Mouse (Mus musculus) erythroblast, embryonic 14.5 days (primary cell): ENCODE results near the gene Nup210l. TPM values are rescaled to one million over a fixed set of nuclear protein-coding genes. Genes with fewer than 3 reads are reported as not detected.
"Not testable (repeated sequence)": the region's sequence is repeated elsewhere in the genome, so short reads cannot be mapped to it uniquely, and the experiment has no call there.

Experiments
- H3K27me3 ChIP-seq: 2 replicates; pipeline ENCODE4 v1.6.1; 2012; ENCODE audit warnings: inconsistent platforms; ENCODE audit not compliant: control insufficient read depth
- H3K36me3 ChIP-seq: 2 replicates; pipeline ENCODE4 v1.6.1; 2012; ENCODE audit warnings: mild to moderate bottlenecking, inconsistent platforms; ENCODE audit not compliant: control insufficient read depth
- H3K4me1 ChIP-seq: 2 replicates; pipeline ENCODE4 v1.6.1; 2012; ENCODE audit warnings: inconsistent platforms; ENCODE audit not compliant: control insufficient read depth
- H3K4me3 ChIP-seq: replicated peaks from 2 replicates; pipeline ENCODE3; 2012; ENCODE audit warnings: moderate library complexity, mild to moderate bottlenecking, inconsistent platforms
- H3K9me3 ChIP-seq: 2 replicates; pipeline ENCODE4 v1.6.1; 2012; ENCODE audit warnings: low read length, inconsistent platforms, mixed read lengths; ENCODE audit not compliant: control insufficient read depth
- GATA1 ChIP-seq: IDR thresholded peaks from 2 replicates; pipeline ENCODE4 v1.6.1; 2012; ENCODE audit warnings: low read length, inconsistent platforms, mixed read lengths
- TAL1 ChIP-seq: IDR thresholded peaks from 3 replicates; pipeline ENCODE4 v1.6.1; 2012; ENCODE audit warnings: low read length, inconsistent platforms, mixed read lengths
- polyA plus RNA-seq: library from polyadenylated mRNA; stranded (reverse); fragments of >175 nt; gene quantifications from 2 replicates; pipeline ENCODE4 v1.2.3, GENCODE M21; 2012

Gene Nup210l
- polyA plus RNA-seq, 1 experiment, result not detected

DNA sequence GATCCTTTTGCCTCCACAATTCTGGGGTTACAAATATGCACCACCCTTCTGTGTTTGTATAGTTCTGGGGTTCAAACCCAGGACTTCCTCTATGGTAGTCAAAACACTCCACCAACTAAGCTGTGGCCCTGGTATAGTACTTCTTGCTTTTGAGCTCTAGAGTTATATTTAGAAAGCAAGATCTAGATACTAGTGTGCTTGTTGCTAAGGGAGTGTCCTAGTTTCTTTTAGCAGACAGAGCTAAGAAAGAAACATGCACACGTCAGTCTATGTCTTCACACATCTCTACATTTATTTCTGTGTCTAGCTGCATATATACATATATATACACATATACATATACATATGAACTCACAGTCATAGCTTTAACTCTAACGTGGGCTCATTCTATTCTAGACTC is 7.8 kb downstream of the Nup210l start:
- TF ChIP-seq TAL1 (no peak), GATA1 (no peak)
- Histone ChIP-seq H3K36me3 (no peaks in the 10 kb centered on the region), H3K27me3 (no peaks in the 10 kb centered on the region), H3K9me3 (no peaks in the 10 kb centered on the region), H3K4me1 (no peaks in the 10 kb centered on the region), H3K4me3 (no peak overlapping the region)

DNA sequence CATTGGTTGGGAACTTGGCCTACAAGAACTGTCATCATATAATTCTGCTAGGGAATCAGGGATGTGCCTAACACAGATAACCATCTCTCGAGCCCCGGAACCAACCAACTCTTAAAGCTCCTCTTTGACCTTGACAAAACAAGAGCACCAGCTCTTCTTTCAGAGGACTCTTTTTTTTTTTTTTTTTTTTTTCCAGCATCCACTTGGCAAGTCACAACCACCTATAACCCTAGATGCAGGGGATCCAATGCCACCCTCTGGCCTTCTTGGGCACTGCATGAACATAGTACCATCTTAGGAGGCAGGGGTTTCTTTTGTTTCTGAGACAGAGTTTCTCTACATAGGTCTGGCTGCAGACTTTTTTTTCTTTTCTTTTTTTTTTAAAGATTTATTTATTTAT is 10.4 kb downstream of the Nup210l start:
- Histone ChIP-seq H3K27me3 (no peaks in the 10 kb centered on the region), H3K4me3 (no peak overlapping the region), H3K4me1 (no peaks in the 10 kb centered on the region), H3K9me3 (no peaks in the 10 kb centered on the region), H3K36me3 (no peaks in the 10 kb centered on the region)
- TF ChIP-seq GATA1, result no peak
- no peak for TF ChIP-seq TAL1

GRCm38 (mm10) chr3:90115526-90115925 is 11.6 kb downstream of the Nup210l start:
- Histone ChIP-seq H3K4me3 (no peak overlapping the region), H3K4me1 (no peaks in the 10 kb centered on the region), H3K9me3 (no peaks in the 10 kb centered on the region), H3K27me3 (no peaks in the 10 kb centered on the region), H3K36me3 (no peaks in the 10 kb centered on the region)
- TF ChIP-seq GATA1 (no peak), TAL1 (no peak)

DNA sequence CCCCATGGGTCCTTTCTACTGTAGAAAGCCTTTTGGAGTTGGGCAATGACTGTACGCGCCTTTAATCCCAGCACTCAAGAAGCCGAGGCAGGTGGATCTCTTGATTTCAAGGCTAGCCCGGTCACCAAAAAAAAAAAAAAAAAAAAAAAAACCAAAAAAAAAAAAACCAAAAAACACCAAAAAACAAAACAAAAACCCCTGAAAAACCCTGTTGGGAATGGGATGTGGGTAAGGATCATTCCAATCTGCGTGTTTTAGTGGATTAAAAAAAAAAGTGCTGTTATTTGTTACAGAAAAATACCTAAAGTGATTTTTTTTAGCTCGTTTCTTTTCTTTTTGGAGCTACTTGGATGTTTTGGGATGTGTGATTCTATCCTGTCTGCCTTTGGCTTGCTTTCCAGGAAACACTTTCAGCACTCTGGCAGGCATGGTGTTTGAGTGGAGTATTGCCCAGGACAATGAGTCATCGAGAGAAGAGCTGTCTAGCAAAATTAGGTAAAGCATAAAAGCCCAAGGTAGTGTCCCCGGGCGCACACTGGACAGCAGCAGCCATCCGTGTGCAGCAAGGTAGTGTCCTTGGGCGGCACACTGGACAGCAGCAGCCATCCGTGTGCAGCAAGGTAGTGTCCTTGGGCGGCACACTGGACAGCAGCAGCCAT is 14.3 kb downstream of the Nup210l start:
- Histone ChIP-seq H3K27me3 (no peaks in the 10 kb centered on the region), H3K4me1 (no peaks in the 10 kb centered on the region), H3K9me3 (no peaks in the 10 kb centered on the region), H3K36me3 (no peaks in the 10 kb centered on the region), H3K4me3 (no peak overlapping the region)
- TF ChIP-seq GATA1 (no peak), TAL1 (no peak)

DNA sequence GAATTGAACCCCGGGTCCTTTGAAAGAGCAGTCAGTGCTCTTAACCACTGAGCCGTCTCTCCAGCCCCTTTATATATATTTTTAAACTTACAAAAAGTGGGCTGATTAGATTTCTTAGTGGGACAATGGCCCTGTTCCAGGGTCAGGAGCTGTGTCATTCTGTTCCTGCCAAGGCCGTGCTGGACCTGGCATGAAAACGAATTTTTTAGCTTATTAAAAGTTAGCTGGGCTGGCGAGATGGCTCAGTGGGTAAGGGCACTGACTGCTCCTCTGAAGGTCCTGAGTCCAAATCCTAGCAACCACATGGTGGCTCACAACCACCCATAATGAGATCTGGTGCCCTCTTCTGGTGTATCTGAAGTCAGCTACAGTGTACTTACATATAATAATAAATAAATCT is 18.1 kb downstream of the Nup210l start:
- not testable (repeated sequence) for H3K4me3 ChIP-seq, H3K4me1 ChIP-seq, H3K9me3 ChIP-seq, H3K27me3 ChIP-seq, H3K36me3 ChIP-seq

DNA sequence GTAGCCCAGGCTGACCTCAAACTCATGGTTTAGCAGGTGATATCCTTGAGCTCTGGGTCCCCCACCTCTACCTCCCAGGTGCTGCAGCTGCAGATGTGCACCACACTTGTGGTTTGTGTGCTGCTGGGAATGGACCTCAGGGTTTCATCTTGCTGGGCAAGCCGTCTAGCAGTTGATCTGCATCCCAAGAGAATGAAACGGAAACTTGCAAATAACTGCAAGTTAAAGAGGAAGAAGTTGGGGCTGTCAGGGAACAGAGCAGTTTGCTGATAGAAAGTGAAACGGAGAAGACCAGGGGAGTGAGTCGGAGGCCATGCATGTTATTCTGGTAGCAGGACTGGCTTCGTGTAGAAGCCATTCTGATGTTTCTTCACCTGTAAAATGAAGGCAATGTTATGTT is 21.8 kb downstream of the Nup210l start:
- no peak for TF ChIP-seq TAL1
- TF ChIP-seq GATA1, result no peak
- Histone ChIP-seq H3K27me3 (no peaks in the 10 kb centered on the region), H3K36me3 (no peaks in the 10 kb centered on the region), H3K9me3 (no peaks in the 10 kb centered on the region), H3K4me1 (no peaks in the 10 kb centered on the region), H3K4me3 (no peak overlapping the region)

DNA sequence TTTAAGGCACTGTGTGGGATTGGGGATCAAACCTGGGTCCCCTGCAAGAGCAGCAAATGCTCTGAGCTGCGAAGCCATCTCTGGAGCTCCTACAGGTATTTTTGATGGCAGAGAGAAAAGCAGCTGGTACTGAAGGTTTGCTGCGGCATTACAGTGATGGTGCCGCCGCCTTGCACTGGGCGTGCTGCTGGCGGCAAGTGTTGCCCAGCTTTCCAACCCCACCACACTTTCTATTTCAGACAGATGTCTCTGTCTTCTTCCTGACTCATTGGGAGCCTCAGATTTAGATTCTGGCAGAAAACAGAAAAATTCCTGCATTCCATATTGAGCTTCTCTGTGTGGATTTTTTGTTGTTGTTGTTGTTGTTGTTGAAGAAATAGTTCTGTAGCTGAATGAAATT is 23.9 kb downstream of the Nup210l start:
- TF ChIP-seq TAL1 (no peak), GATA1 (no peak)
- Histone ChIP-seq H3K4me3 (no peak overlapping the region), H3K4me1 (no peaks in the 10 kb centered on the region), H3K36me3 (no peaks in the 10 kb centered on the region), H3K27me3 (no peaks in the 10 kb centered on the region), H3K9me3 (no peaks in the 10 kb centered on the region)

DNA sequence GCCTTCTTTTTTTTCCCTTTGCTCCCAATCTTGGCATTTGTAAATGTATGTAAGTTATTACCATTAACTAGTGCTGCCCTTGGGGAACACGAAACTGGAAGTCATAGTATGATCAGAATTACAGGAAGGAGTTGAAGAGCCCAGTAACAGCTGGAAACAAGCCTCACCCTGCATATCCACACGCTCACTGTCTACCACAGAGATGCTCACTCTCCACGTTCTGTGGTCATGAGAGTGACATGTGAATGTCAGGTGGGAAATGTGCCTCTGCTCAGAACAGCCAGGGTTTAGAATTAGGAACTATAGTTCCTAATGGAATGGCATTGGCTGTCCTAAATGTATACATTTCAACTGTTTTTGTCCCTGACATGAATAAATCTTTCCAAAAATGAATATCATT is 28.8 kb downstream of the Nup210l start:
- Histone ChIP-seq H3K36me3 (no peaks in the 10 kb centered on the region), H3K9me3 (no peaks in the 10 kb centered on the region), H3K4me1 (no peaks in the 10 kb centered on the region), H3K27me3 (no peaks in the 10 kb centered on the region), H3K4me3 (no peak overlapping the region)
- TF ChIP-seq TAL1, result no peak
- no peak for TF ChIP-seq GATA1

GRCm38 (mm10) chr3:90133331-90133730 is 29.4 kb downstream of the Nup210l start:
- Histone ChIP-seq H3K9me3 (no peaks in the 10 kb centered on the region), H3K36me3 (no peaks in the 10 kb centered on the region), H3K27me3 (no peaks in the 10 kb centered on the region), H3K4me1 (no peaks in the 10 kb centered on the region), H3K4me3 (no peak overlapping the region)
- TF ChIP-seq GATA1 (no peak), TAL1 (no peak)

DNA sequence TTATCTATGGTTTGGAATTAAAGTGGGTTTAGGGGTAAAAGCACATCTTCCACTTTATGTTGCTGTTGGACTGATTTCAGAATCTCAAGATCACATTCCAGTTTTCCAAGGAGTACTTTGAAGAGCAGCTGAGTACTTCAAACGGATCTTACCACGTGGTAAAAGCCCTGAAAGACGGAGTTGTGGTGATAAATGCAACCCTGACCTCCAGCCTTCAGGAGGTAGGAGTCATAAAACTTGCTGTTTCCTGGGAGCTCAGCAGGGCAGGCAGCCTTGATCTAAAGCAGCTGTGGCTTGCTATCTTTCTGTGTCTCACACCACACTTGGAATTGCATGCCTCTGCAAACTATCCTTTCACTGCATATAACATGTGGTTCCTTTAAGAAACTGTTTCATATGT is 30.6 kb downstream of the Nup210l start:
- H3K36me3 ChIP-seq, result no peaks in the 10 kb centered on the region
- no peaks in the 10 kb centered on the region for H3K9me3 ChIP-seq
- H3K4me1 ChIP-seq, result no peaks in the 10 kb centered on the region
- no peak overlapping the region for H3K4me3 ChIP-seq
- H3K27me3 ChIP-seq, result no peaks in the 10 kb centered on the region
- TF ChIP-seq GATA1, result no peak
- no peak for TF ChIP-seq TAL1
